Mouse (Mus musculus) left cerebral cortex, postnatal 4 days (tissue): Measurements from ENCODE around the gene Gm12248. TPM values are rescaled to one million over a fixed set of nuclear protein-coding genes. Genes with fewer than 3 reads are reported as not detected.
A peak's percentile ranks its signal among the peaks of the same experiment; 100 is the strongest.

Experiments
- DNase-seq: peaks from one replicate; pipeline ENCODE4 v3.0.0-alpha.2; 2022
- intact Hi-C: fragments of 180-260 bp; cut with DNase I; formaldehyde crosslinking; loops from one replicate; pipeline ENCODE4 v1.15.1; 2025
- total RNA-seq, 2 experiments: library from RNA; stranded (reverse); gene quantifications; 2 replicates each; pipeline ENCODE4 v1.2.3; 2021

Gene Gm12248
- total RNA-seq: not detected

- DNase-seq: no peak
- intact Hi-C loops: no loop called here
These were observed at the start of gene Gm12248 for GRCm38 (mm10) chr11:58093021-58093528. Gm12248 (minus strand) TSS chr11:58093134.

GRCm38 (mm10) chr11:58139466-58139865 is 46.5 kb upstream of the Gm12248 start:
- intact Hi-C loops: no loop called here
- DNase-seq: no peak

GRCm38 (mm10) chr11:58138821-58139220 is 45.9 kb upstream of the Gm12248 start:
- intact Hi-C loops: no loop called here
- DNase-seq: no peak

GRCm38 (mm10) chr11:58136677-58137076 is 43.7 kb upstream of the Gm12248 start:
- DNase-seq: no peak
- intact Hi-C loops: no loop called here

- intact Hi-C loops: no loop called here
- DNase-seq: no peak
These were observed 42.4 kb upstream of the Gm12248 start for GRCm38 (mm10) chr11:58135296-58135695.

- intact Hi-C loops: no loop called here
- DNase-seq: no peak
These were observed 41.9 kb upstream of the Gm12248 start for GRCm38 (mm10) chr11:58134869-58135268.

GRCm38 (mm10) chr11:58132026-58132425 is 39.1 kb upstream of the Gm12248 start:
- DNase-seq: no peak
- intact Hi-C loops: no loop called here

- intact Hi-C loops: no loop called here
- no peak for DNase-seq
These were observed 36.4 kb upstream of the Gm12248 start for GRCm38 (mm10) chr11:58129302-58129843.

- intact Hi-C loops: no loop called here
- DNase-seq: no peak
These were observed 34.6 kb upstream of the Gm12248 start for GRCm38 (mm10) chr11:58127544-58127943.

- peak; percentile 81 for DNase-seq
These were observed 33.6 kb upstream of the Gm12248 start for GRCm38 (mm10) chr11:58126397-58127160.

GRCm38 (mm10) chr11:58125021-58125420 is 32.1 kb upstream of the Gm12248 start:
- intact Hi-C loops: no loop called here
- peak; percentile 29 for DNase-seq

More at GRCm38 (mm10) chr11:58126397-58127160, 33.6 kb upstream of the Gm12248 start:
- intact Hi-C loops: no loop called here

- DNase-seq: no peak
- intact Hi-C loops: no loop called here
These were observed 30.8 kb upstream of the Gm12248 start for GRCm38 (mm10) chr11:58123711-58124110.

GRCm38 (mm10) chr11:58121351-58121750 is 28.4 kb upstream of the Gm12248 start:
- intact Hi-C loops: no loop called here
- no peak for DNase-seq

GRCm38 (mm10) chr11:58120655-58121054 is 27.7 kb upstream of the Gm12248 start:
- DNase-seq: no peak
- intact Hi-C loops: no loop called here

GRCm38 (mm10) chr11:58117044-58117652 is 24.2 kb upstream of the Gm12248 start:
- peak; percentile 38 for DNase-seq
- intact Hi-C loops: no loop called here

GRCm38 (mm10) chr11:58116560-58116959 is 23.6 kb upstream of the Gm12248 start:
- no peak for DNase-seq
- intact Hi-C loops: no loop called here

- DNase-seq: no peak
- intact Hi-C loops: no loop called here
These were observed 14.9 kb upstream of the Gm12248 start for GRCm38 (mm10) chr11:58107664-58108337.

GRCm38 (mm10) chr11:58107009-58107408 is 14.1 kb upstream of the Gm12248 start:
- DNase-seq: no peak
- intact Hi-C loops: no loop called here

- intact Hi-C loops: no loop called here
- no peak for DNase-seq
These were observed 11.4 kb upstream of the Gm12248 start for GRCm38 (mm10) chr11:58104351-58104791.

- intact Hi-C loops: no loop called here
- DNase-seq: peak; percentile 99
These were observed 10.9 kb upstream of the Gm12248 start, which contains the start of gene Cnot8 for GRCm38 (mm10) chr11:58103697-58104306. Cnot8 (plus strand) TSS chr11:58104153.

GRCm38 (mm10) chr11:58103344-58103653 is 10.4 kb upstream of the Gm12248 start:
- DNase-seq: no peak
- intact Hi-C loops: no loop called here
